Mouse (Mus musculus) kidney, embryonic 15.5 days (tissue): Measurements from ENCODE around the gene Tspan4. TPM values are rescaled to one million over a fixed set of nuclear protein-coding genes. Genes with fewer than 3 reads are reported as not detected.
A peak's percentile ranks its signal among the peaks of the same experiment; 100 is the strongest.

ENCODE experiments used
- ATAC-seq: fragments of 200-750 bp; cut with Nextera tagmentation; replicated peaks from 2 replicates; pipeline ENCODE4 v1.8.0; 2017; ENCODE audit warnings: moderate TSS enrichment; ENCODE audit not compliant: low FRiP score
- H3K27ac ChIP-seq: fragments of 300-500 bp; sonication (generic); 2 replicates; pipeline ENCODE4 v1.5.1; 2015; ENCODE audit warnings: mild to moderate bottlenecking, inconsistent platforms
- H3K27me3 ChIP-seq: fragments of 300-500 bp; sonication (generic); 2 replicates; pipeline ENCODE4 v1.6.1; 2015; ENCODE audit warnings: inconsistent platforms
- H3K36me3 ChIP-seq: fragments of 300-500 bp; sonication (generic); 2 replicates; pipeline ENCODE4 v1.6.1; 2015; ENCODE audit warnings: inconsistent platforms
- H3K4me1 ChIP-seq: fragments of 300-500 bp; sonication (generic); 2 replicates; pipeline ENCODE4 v1.6.1; 2015; ENCODE audit warnings: inconsistent platforms
- H3K4me2 ChIP-seq: fragments of 300-500 bp; sonication (generic); 2 replicates; pipeline ENCODE4 v1.6.1; 2015; ENCODE audit warnings: moderate library complexity, mild to moderate bottlenecking, inconsistent platforms
- H3K4me3 ChIP-seq: fragments of 300-500 bp; sonication (generic); replicated peaks from 2 replicates; pipeline ENCODE4 v1.5.1; 2015; ENCODE audit warnings: mild to moderate bottlenecking, inconsistent platforms
- H3K9ac ChIP-seq: fragments of 300-500 bp; sonication (generic); 2 replicates; pipeline ENCODE4 v1.6.1; 2015; ENCODE audit warnings: mild to moderate bottlenecking, inconsistent platforms
- H3K9me3 ChIP-seq: fragments of 300-500 bp; sonication (generic); replicated peaks from 2 replicates; pipeline ENCODE4 v1.6.1; 2016; ENCODE audit warnings: inconsistent platforms
- WGBS: fragments of 180-500 bp; shearing (Covaris S2); methylation state at CpG from one replicate; pipeline ENCODE4 v1.1.7; 2015; ENCODE audit warnings: mixed read lengths; 5-methylcytosine and 5-hydroxymethylcytosine counted together
- polyA plus RNA-seq: library from polyadenylated mRNA; unstranded; fragments of >200 nt; fragmentation: Nextera tagmentation; extraction: Ambion mirVana; gene quantifications from 2 replicates; pipeline ENCODE4 v1.2.1, GENCODE M21; 2015

Gene Tspan4
- polyA plus RNA-seq, 1 experiment from 2014 or later: 93.4 TPM

- no peak overlapping the region for H3K27ac ChIP-seq
- ATAC-seq: no peak
- peaks cover 58% of the 10 kb centered on the region for H3K4me1 ChIP-seq
- H3K36me3 ChIP-seq: peaks cover 20% of the 10 kb centered on the region
- no peak overlapping the region for H3K4me3 ChIP-seq
- H3K4me2 ChIP-seq: no peak overlapping the region
- H3K9me3 ChIP-seq: no peaks in the 10 kb centered on the region
- H3K27me3 ChIP-seq: peaks cover 21% of the 10 kb centered on the region
- H3K9ac ChIP-seq: no peak overlapping the region
- WGBS: 94% methylated on average over 14 of the region's 14 CpGs
Observed at GRCm38 (mm10) chr7:141457236-141457635, 17.8 kb upstream of the Tspan4 start.

DNA sequence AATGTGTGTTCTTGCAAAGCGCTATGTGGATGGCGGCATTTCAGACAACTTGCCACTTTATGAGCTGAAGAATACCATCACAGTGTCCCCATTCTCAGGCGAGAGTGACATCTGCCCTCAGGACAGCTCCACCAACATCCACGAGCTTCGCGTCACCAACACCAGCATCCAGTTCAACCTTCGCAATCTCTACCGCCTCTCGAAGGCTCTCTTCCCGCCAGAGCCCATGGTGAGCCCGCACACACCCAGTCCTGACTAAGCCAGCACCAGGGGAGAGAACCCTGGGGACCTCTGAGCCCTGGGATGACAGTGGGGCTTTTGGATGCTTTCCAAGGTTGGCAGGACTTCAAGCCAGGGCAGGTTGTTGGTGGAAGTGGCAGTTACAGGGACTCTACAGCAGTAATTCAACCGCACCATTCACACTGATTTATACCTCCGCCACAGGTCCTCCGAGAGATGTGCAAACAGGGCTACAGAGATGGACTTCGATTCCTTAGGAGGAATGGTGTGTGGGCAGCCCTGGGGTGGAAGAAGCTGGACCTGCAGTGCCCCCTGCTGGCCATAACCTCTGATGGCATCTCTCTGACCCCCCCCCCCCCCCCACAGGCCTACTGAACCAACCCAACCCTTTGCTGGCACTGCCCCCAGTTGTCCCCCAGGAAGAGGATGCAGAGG lies 16.9 kb upstream of the Tspan4 start:
- H3K4me3 ChIP-seq: no peak overlapping the region
- H3K27me3 ChIP-seq: peaks cover 30% of the 10 kb centered on the region
- 76% methylated on average over 15 of the region's 15 CpGs for WGBS
- H3K4me2 ChIP-seq: no peak overlapping the region
- H3K27ac ChIP-seq: no peak overlapping the region
- no peaks in the 10 kb centered on the region for H3K9me3 ChIP-seq
- H3K4me1 ChIP-seq: peaks cover 66% of the 10 kb centered on the region
- no peak for ATAC-seq
- H3K9ac ChIP-seq: no peak overlapping the region
- H3K36me3 ChIP-seq: peaks cover 17% of the 10 kb centered on the region

DNA sequence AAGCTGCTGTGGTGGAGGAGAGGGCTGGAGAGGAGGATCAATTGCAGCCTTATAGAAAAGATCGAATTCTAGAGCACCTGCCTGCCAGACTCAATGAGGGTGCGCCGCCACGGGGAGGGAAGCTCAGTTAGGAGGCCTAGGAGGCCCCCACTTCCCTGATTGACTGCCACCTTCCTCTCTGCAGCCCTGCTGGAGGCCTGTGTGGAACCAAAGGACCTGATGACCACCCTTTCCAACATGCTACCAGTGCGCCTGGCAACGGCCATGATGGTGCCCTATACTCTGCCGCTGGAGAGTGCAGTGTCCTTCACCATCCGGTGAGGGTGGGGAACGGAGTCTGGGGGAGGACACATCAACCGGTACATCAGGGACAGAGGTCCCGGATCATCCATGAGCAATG lies 16.4 kb upstream of the Tspan4 start:
- Histone ChIP-seq H3K9me3 (no peaks in the 10 kb centered on the region), H3K27me3 (peaks cover 35% of the 10 kb centered on the region), H3K36me3 (peaks cover 17% of the 10 kb centered on the region), H3K4me3 (no peak overlapping the region), H3K4me1 (peaks cover 72% of the 10 kb centered on the region), H3K4me2 (no peak overlapping the region), H3K27ac (no peak overlapping the region), H3K9ac (no peak overlapping the region)
- ATAC-seq: no peak
- 92% methylated on average over 11 of the region's 11 CpGs for WGBS

DNA sequence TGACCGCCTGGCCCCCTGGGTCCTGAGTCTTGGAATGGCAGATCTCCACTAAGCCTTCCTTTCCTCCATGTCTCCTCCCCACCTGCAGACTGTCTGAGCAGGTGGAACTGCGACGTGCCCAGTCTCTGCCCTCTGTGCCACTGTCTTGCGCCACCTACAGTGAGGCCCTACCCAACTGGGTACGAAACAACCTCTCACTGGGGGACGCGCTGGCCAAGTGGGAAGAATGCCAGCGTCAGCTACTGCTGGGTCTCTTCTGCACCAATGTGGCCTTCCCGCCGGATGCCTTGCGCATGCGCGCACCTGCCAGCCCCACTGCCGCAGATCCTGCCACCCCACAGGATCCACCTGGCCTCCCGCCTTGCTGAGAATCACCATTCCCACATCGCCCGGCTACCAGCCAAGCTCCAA lies 15.7 kb upstream of the Tspan4 start:
- Histone ChIP-seq H3K4me3 (no peak overlapping the region), H3K27ac (no peak overlapping the region), H3K36me3 (peaks cover 17% of the 10 kb centered on the region), H3K27me3 (peaks cover 42% of the 10 kb centered on the region), H3K4me1 (peaks cover 77% of the 10 kb centered on the region), H3K9ac (no peak overlapping the region), H3K4me2 (no peak overlapping the region), H3K9me3 (no peaks in the 10 kb centered on the region)
- no peak for ATAC-seq
- 90% methylated on average over 17 of the region's 17 CpGs for WGBS

- 59% methylated on average over 5 of the region's 5 CpGs for WGBS
- Histone ChIP-seq H3K9ac (no peak overlapping the region), H3K4me1 (peaks cover 78% of the 10 kb centered on the region), H3K4me2 (no peak overlapping the region), H3K4me3 (no peak overlapping the region), H3K9me3 (no peaks in the 10 kb centered on the region), H3K36me3 (peaks cover 17% of the 10 kb centered on the region), H3K27me3 (peaks cover 49% of the 10 kb centered on the region), H3K27ac (no peak overlapping the region)
- no peak for ATAC-seq
Observed at GRCm38 (mm10) chr7:141460001-141460390, 15.0 kb upstream of the Tspan4 start.

- peaks cover 80% of the 10 kb centered on the region for H3K4me1 ChIP-seq
- no peaks in the 10 kb centered on the region for H3K9me3 ChIP-seq
- H3K27ac ChIP-seq: no peak within 1 kb of the TSS
- H3K9ac ChIP-seq: peak within 1 kb of the TSS; percentile 46
- H3K27me3 ChIP-seq: peaks cover 54% of the 10 kb centered on the region
- peaks cover 17% of the 10 kb centered on the region for H3K36me3 ChIP-seq
- peak within 1 kb of the TSS; percentile 56 for H3K4me3 ChIP-seq
- WGBS: 72% methylated on average over 15 of the region's 15 CpGs
- no peak for ATAC-seq
- peak within 1 kb of the TSS; percentile 97 for H3K4me2 ChIP-seq
Observed at GRCm38 (mm10) chr7:141460391-141461113, 14.5 kb upstream of the Tspan4 start, which contains the start of gene Cracr2b. Gene Cracr2b, plus strand, starts transcription at chr7:141461094.

DNA sequence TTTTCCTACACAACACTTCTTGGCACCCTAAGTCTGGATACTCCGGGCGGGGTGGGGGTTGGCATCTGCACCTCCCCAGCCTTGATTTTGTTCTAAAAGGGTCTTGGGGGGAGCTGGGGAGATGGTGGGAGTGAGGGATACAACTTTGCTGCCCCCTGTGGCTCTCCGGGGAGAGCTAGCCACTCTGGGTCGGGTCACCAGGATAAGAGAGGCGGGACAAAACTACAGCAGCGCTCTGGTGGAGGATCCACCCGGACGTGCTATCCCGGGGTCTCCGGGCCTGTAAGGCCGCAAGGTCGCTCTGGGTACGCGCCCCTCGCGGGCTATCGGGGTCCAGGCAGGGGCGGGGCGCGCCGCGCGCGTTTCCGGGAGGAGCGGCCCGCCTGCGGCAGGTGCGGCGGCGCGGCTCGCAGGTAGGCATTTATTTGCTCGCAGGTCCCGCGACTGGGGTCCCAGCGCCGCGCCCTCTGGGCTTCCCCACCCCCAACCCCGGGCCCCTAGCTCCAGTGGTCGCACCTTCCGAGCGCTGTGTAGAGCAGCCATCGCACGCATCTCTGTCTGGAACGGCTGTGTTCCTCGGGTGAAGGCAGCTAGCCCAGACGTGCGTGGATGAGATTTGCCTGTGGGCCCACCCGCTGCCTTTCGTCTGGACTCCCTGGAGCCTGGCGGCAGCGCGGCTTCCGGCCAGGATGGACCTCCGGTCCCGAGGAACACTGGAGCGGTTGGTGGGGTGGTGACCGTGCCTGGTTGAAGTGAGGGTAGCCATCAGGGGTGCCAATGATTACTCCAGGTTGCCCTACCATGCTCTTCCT lies 13.3 kb upstream of the Tspan4 start:
- Histone ChIP-seq H3K9ac (peak overlapping the region; percentile 46), H3K27me3 (peaks cover 60% of the 10 kb centered on the region), H3K9me3 (no peaks in the 10 kb centered on the region), H3K27ac (no peak overlapping the region), H3K4me3 (peak overlapping the region; percentile 56), H3K36me3 (peaks cover 17% of the 10 kb centered on the region), H3K4me1 (peaks cover 78% of the 10 kb centered on the region), H3K4me2 (peak overlapping the region; percentile 97)
- WGBS: 2% methylated on average over 57 of the region's 59 CpGs
- ATAC-seq: no peak

GRCm38 (mm10) chr7:141462333-141462821 lies 12.7 kb upstream of the Tspan4 start:
- H3K4me2 ChIP-seq: peak overlapping the region; percentile 97
- H3K27ac ChIP-seq: no peak overlapping the region
- no peaks in the 10 kb centered on the region for H3K9me3 ChIP-seq
- peak overlapping the region; percentile 46; the same call in 1 of the 2 replicates for H3K9ac ChIP-seq
- WGBS: 11% methylated on average over 5 of the region's 5 CpGs
- peaks cover 17% of the 10 kb centered on the region for H3K36me3 ChIP-seq
- H3K4me1 ChIP-seq: peaks cover 81% of the 10 kb centered on the region
- peaks cover 60% of the 10 kb centered on the region for H3K27me3 ChIP-seq
- H3K4me3 ChIP-seq: peak overlapping the region; percentile 56
- ATAC-seq: no peak

- peak overlapping the region; percentile 45; the same call in 1 of the 2 replicates for H3K27ac ChIP-seq
Observed at GRCm38 (mm10) chr7:141463824-141464602, 11.0 kb upstream of the Tspan4 start.

GRCm38 (mm10) chr7:141464603-141465201 lies 10.3 kb upstream of the Tspan4 start:
- no peak for ATAC-seq
- Histone ChIP-seq H3K36me3 (peaks cover 5% of the 10 kb centered on the region; the same call in 1 of the 2 replicates), H3K4me1 (peaks cover 94% of the 10 kb centered on the region), H3K4me2 (peak overlapping the region; percentile 49), H3K9me3 (no peaks in the 10 kb centered on the region), H3K9ac (0 out of 2 replicates have a peak overlapping the region, but pooled peaks have one; percentile 21), H3K27me3 (peaks cover 60% of the 10 kb centered on the region), H3K4me3 (peak overlapping the region; percentile 24), H3K27ac (no peak overlapping the region)
- 7% methylated on average over 38 of the region's 38 CpGs for WGBS

More at GRCm38 (mm10) chr7:141463824-141464602, 11.0 kb upstream of the Tspan4 start:
- peak overlapping the region; percentile 24 for H3K4me3 ChIP-seq
- no peaks in the 10 kb centered on the region for H3K9me3 ChIP-seq
- H3K9ac ChIP-seq: 0 out of 2 replicates have a peak overlapping the region, but pooled peaks have one; percentile 21
- peaks cover 90% of the 10 kb centered on the region for H3K4me1 ChIP-seq
- H3K4me2 ChIP-seq: peak overlapping the region; percentile 49
- WGBS: 37% methylated on average over 12 of the region's 12 CpGs
- no peak for ATAC-seq
- H3K27me3 ChIP-seq: peaks cover 60% of the 10 kb centered on the region
- peaks cover 8% of the 10 kb centered on the region; the same call in 1 of the 2 replicates for H3K36me3 ChIP-seq
